Mouse (Mus musculus) forebrain, embryonic 15.5 days (tissue): Measurements from ENCODE around the gene Smim4. TPM values are rescaled to one million over a fixed set of nuclear protein-coding genes. Genes with fewer than 3 reads are reported as not detected.

ENCODE experiments used
- ATAC-seq: fragments of 200-750 bp; cut with Nextera tagmentation; replicated peaks from 2 replicates; pipeline ENCODE4 v1.8.0; 2017; ENCODE audit warnings: mild to moderate bottlenecking, moderate TSS enrichment, moderate library complexity
- H3K27ac ChIP-seq: fragments of 300-500 bp; sonication (generic); replicated peaks from 2 replicates; pipeline ENCODE4 v1.5.1; 2015; ENCODE audit warnings: mild to moderate bottlenecking, inconsistent platforms
- H3K27me3 ChIP-seq: fragments of 300-500 bp; sonication (generic); 2 replicates; pipeline ENCODE4 v1.6.1; 2015; ENCODE audit warnings: inconsistent platforms
- H3K36me3 ChIP-seq: fragments of 300-500 bp; sonication (generic); 2 replicates; pipeline ENCODE4 v1.6.1; 2015; ENCODE audit warnings: mild to moderate bottlenecking, inconsistent platforms
- H3K4me1 ChIP-seq: fragments of 300-500 bp; sonication (generic); 2 replicates; pipeline ENCODE4 v1.6.1; 2015; ENCODE audit warnings: inconsistent platforms
- H3K4me2 ChIP-seq: fragments of 300-500 bp; sonication (generic); replicated peaks from 2 replicates; pipeline ENCODE4 v1.6.1; 2015; ENCODE audit warnings: mild to moderate bottlenecking, inconsistent platforms
- H3K4me3 ChIP-seq: fragments of 300-500 bp; sonication (generic); 2 replicates; pipeline ENCODE4 v1.5.1; 2015; ENCODE audit warnings: mild to moderate bottlenecking, inconsistent platforms
- H3K9ac ChIP-seq: fragments of 300-500 bp; sonication (generic); replicated peaks from 2 replicates; pipeline ENCODE4 v1.6.1; 2015; ENCODE audit warnings: mild to moderate bottlenecking, inconsistent platforms
- H3K9me3 ChIP-seq: fragments of 300-500 bp; sonication (generic); 2 replicates; pipeline ENCODE4 v1.6.1; 2016; ENCODE audit warnings: inconsistent platforms
- WGBS: fragments of 180-500 bp; shearing (Covaris S2); methylation state at CpG from one replicate; pipeline ENCODE4 v1.1.7; 2015; ENCODE audit warnings: mixed read lengths; 5-methylcytosine and 5-hydroxymethylcytosine counted together
- polyA plus RNA-seq: library from polyadenylated mRNA; unstranded; fragments of >200 nt; fragmentation: Nextera tagmentation; extraction: Ambion mirVana; gene quantifications from 2 replicates; pipeline ENCODE4 v1.2.1, GENCODE M21; 2015

Smim4 gene
- 66.1 and 74.5 TPM in 2 replicates for polyA plus RNA-seq

DNA sequence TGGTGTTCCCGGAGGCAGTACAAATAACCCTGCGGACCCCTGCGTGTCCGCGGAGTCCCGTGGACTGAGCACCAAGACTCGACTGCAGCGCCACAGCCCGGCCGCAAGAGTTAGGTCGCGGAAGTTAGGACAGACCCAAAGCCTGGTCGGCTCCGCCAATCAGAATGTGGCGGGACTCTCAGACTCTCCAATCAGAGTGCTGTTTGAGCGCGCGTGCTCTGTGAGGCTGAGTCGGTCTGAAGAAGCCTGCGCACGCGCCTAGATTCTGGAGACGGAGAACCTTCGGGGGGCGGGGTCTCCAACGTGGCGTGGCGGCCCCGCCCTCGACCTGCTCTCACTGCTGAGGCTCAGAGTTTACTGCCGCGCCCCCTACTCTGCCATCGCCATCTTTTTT is at the start of gene Smim4:
Smim4 (minus strand) TSS at position 131 of the 394 bp plus-strand sequence.
- Histone ChIP-seq H3K36me3 (peaks cover under 1% of the 10 kb centered on the region; the same call in 1 of the 2 replicates), H3K27ac (peak within 1 kb of the TSS; percentile 89), H3K4me2 (peak within 1 kb of the TSS; percentile 87), H3K27me3 (no peaks in the 10 kb centered on the region), H3K9me3 (no peaks in the 10 kb centered on the region), H3K4me1 (peaks cover 67% of the 10 kb centered on the region), H3K4me3 (peak within 1 kb of the TSS; percentile 90), H3K9ac (peak within 1 kb of the TSS; percentile 74)
- under 1% methylated on average over 33 of the region's 33 CpGs for WGBS
- peak; percentile 96 for ATAC-seq

DNA sequence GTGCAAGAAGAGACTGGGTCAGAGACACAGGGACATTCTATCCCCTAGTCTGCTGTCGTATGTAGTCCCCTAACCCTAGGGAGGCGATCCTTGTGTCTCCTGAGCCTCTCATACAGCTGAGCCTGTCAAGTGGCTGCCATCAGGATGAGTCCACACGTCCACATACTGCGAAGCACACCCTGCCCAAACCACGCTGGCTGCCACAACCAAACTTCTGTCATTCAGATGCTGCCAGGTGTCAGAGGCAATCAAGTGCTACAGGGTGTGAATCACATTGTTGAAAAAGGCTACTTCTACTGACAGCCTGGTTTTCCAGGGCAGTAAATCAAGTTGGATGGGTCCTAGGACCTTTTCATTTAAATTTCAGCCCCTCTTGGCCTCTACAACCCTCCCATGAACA is 49.0 kb upstream of the Smim4 start:
- 91% methylated on average over 5 of the region's 5 CpGs for WGBS
- Histone ChIP-seq H3K4me2 (no peak overlapping the region), H3K4me3 (no peak overlapping the region), H3K27ac (no peak overlapping the region), H3K36me3 (peaks cover 94% of the 10 kb centered on the region), H3K27me3 (no peaks in the 10 kb centered on the region), H3K9me3 (no peaks in the 10 kb centered on the region), H3K9ac (no peak overlapping the region), H3K4me1 (no peaks in the 10 kb centered on the region)
- no peak for ATAC-seq

DNA sequence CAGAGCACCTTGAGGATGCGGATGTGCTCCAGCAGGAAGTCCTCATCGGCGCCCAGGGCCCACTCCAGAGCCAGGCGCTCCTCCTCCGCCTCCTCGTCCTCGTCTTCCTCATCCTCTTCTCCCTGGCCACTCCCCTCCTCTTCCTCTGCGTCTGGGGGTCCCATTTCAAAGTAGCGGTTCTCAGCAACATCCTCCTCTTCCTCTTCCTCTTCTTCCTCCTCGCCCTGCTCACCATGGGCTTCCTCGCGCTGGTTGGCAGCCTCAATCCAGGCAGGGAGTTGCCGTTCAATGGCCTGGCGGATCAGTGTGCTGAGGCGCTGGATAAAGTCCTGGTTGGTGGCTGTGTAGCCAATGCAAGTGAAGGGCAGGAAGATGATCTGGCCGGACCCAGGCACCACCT is 48.5 kb upstream of the Smim4 start:
- no peaks in the 10 kb centered on the region for H3K27me3 ChIP-seq
- no peak overlapping the region for H3K27ac ChIP-seq
- H3K4me2 ChIP-seq: no peak overlapping the region
- H3K4me1 ChIP-seq: no peaks in the 10 kb centered on the region
- ATAC-seq: no peak
- no peak overlapping the region for H3K4me3 ChIP-seq
- no peak overlapping the region for H3K9ac ChIP-seq
- H3K36me3 ChIP-seq: peaks cover 94% of the 10 kb centered on the region
- 91% methylated on average over 16 of the region's 16 CpGs for WGBS
- H3K9me3 ChIP-seq: no peaks in the 10 kb centered on the region

DNA sequence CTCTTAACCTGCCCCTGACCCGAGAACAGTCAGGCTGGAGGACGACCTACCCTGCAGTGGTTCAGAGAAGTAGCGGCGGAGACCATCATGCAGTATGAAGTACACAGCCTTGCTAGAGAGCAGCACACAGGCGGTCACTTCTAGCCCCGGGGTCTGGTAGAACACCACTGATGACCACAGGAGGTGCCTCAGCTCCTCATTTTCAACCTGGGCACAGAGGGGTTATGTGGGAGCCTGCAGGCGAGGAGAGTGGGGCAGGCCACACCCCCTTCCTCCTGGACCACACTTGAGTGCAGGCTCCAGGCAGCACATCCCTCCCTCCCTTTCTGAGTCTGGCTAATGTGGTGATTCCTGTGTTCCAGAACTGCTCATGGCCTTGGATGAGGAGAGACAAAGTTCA is 44.8 kb upstream of the Smim4 start:
- Histone ChIP-seq H3K4me3 (no peak overlapping the region), H3K9ac (no peak overlapping the region), H3K27me3 (no peaks in the 10 kb centered on the region), H3K4me1 (no peaks in the 10 kb centered on the region), H3K27ac (no peak overlapping the region), H3K9me3 (no peaks in the 10 kb centered on the region), H3K36me3 (peaks cover 80% of the 10 kb centered on the region), H3K4me2 (no peak overlapping the region)
- 90% methylated on average over 7 of the region's 7 CpGs for WGBS
- ATAC-seq: no peak

DNA sequence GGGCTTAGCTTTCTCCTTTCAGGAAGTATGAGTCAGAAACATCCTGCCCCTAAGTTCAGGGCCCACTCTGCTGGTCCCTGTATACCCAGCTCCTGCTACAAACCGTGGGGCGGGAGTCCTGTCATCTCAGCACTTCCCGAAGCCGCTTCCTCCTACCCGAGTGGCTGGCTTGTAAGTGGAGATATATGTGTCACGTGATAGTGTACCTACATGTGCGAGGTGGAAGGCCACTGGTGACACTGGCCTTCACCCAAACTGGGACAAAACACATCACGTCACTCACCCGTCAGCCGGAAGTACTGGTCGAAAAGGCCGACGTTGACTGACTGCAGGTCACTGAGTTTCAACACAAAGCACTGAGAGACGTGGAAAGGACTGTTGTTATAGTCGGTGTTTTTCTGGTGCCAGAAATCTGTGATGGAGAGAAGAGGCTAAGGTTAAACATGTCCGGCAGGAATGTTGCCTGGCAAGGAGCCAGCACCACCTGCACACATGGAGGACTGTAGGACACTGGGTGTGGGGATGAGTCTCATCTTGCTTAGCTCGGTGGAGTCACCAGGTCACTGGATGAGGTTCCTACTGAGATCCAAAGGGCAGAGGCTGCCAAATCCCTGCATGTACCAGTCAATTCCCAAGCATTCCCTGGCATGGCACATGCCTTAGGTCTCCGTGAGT is 44.2 kb upstream of the Smim4 start:
- peaks cover 77% of the 10 kb centered on the region for H3K36me3 ChIP-seq
- no peak overlapping the region for H3K27ac ChIP-seq
- H3K9me3 ChIP-seq: no peaks in the 10 kb centered on the region
- no peak overlapping the region for H3K9ac ChIP-seq
- no peak overlapping the region for H3K4me2 ChIP-seq
- no peaks in the 10 kb centered on the region for H3K4me1 ChIP-seq
- 89% methylated on average over 18 of the region's 18 CpGs for WGBS
- H3K4me3 ChIP-seq: no peak overlapping the region
- no peaks in the 10 kb centered on the region for H3K27me3 ChIP-seq
- ATAC-seq: no peak

DNA sequence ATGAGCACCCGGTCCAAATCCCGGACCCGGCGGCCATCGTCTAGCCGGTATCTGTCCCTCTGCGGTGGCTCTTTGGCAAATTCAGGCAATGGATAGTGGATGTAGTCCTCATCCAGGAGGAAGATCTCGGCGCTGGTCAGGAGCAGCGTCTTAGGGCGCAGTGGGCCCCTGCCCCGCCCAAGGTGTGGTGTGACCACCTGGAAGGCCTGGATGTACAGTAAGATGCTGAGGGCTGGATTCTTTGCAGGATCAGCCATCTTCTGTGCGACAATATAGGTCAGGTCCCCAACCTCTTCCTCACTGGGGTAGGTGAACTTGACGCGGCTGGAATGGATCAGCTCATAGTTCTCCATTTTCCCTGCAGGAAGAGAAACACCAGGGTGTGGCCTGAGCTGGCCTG is 43.1 kb upstream of the Smim4 start:
- no peak for ATAC-seq
- Histone ChIP-seq H3K9me3 (no peaks in the 10 kb centered on the region), H3K9ac (no peak overlapping the region), H3K27me3 (no peaks in the 10 kb centered on the region), H3K4me2 (no peak overlapping the region), H3K4me1 (peaks cover 4% of the 10 kb centered on the region; the same call in 1 of the 2 replicates), H3K27ac (no peak overlapping the region), H3K36me3 (peaks cover 66% of the 10 kb centered on the region), H3K4me3 (no peak overlapping the region)
- WGBS: 96% methylated on average over 15 of the region's 15 CpGs

DNA sequence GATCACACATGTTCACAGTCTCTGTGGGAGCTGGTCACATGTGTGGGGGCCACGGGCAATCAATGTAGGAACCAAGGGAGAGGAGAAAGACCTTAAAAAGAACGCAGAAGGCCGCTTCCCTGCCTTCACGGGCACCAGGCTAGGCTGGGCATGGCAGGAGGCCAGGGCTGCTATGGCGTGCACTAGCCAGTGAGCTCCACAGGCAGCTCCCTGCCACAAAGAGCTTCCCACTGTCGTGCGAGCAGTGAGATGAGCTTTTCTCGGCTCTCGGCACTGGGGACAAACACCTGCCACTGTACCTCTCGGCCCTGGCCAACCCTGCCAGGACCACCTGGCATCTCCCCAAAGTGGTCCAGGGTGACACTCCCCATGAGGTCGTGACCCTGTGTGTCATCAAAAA is 42.6 kb upstream of the Smim4 start:
- no peaks in the 10 kb centered on the region for H3K27me3 ChIP-seq
- H3K27ac ChIP-seq: 0 out of 2 replicates have a peak overlapping the region, but pooled peaks have one; percentile 8
- peaks cover 61% of the 10 kb centered on the region for H3K36me3 ChIP-seq
- peaks cover 8% of the 10 kb centered on the region; the same call in 1 of the 2 replicates for H3K4me1 ChIP-seq
- WGBS: 71% methylated on average over 11 of the region's 11 CpGs
- no peak overlapping the region for H3K9ac ChIP-seq
- no peaks in the 10 kb centered on the region for H3K9me3 ChIP-seq
- ATAC-seq: no peak
- no peak overlapping the region for H3K4me3 ChIP-seq
- H3K4me2 ChIP-seq: no peak overlapping the region

DNA sequence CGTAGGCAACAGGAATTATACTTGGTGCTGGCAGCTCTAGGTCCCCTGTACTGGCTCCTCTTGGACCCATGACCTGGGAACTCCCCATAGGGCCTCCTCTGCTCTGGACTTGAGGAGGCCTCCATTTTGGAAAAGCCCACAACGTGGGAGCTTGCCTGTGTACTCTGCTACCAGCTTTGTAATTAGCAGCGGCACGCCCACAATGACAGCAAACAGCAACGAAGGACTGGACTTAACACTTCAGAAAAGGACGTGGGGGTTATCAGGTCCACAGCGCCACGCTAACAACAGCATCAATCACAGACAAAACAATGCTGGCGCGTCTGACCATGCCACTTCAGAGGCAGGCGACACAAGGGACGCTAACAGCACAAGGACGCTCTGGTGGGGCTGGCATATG is 42.2 kb upstream of the Smim4 start:
- 0 out of 2 replicates have a peak overlapping the region, but pooled peaks have one; percentile 8 for H3K27ac ChIP-seq

DNA sequence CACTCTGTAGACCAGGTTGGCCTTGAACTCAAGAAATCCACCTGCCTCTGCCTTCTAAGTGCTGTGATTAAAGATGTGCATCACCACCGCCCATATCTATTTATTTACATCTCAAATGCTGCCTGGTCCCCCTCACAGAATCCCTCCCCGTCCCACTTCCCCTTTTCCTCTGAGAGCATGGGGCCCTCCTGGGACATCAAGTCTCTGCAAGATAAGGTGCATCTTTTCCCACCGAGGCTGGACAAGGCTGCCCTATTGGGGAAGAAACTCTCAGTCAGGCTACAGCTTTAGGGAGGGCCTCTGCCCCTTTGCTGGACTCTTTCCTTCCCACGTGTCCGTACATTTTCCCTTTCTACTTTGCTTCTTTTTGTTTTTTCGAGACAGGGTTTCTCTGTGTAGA is 40.8 kb upstream of the Smim4 start:
- H3K4me3 ChIP-seq: no peak overlapping the region

More for the DNA sequence above, 42.2 kb upstream of the Smim4 start:
- H3K9ac ChIP-seq: no peak overlapping the region
- H3K4me1 ChIP-seq: peaks cover 10% of the 10 kb centered on the region; the same call in 1 of the 2 replicates
- H3K4me2 ChIP-seq: no peak overlapping the region
- H3K9me3 ChIP-seq: no peaks in the 10 kb centered on the region
- 81% methylated on average over 13 of the region's 13 CpGs for WGBS
- H3K4me3 ChIP-seq: no peak overlapping the region
- peaks cover 57% of the 10 kb centered on the region for H3K36me3 ChIP-seq
- no peak for ATAC-seq
- H3K27me3 ChIP-seq: no peaks in the 10 kb centered on the region

DNA sequence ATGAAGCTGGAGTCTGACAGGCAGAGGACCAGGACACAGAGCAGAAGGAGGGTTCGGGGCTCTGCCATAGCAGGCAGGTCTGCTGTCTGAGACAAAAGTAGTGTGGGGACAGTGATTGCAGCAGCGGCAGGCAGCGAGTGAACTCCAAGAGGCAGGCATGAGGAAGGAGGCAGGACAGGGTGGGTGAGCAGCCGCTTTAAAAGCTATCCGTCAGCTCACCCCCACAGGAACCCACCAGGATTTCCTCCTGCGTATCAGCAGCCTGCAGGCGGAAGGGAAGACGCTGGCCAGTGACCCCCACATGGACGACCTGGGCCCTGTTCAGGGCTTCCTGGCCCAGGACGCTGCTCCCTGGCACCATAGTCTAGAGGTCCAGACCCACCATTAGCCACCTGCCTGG is 39.7 kb upstream of the Smim4 start, which contains the start of gene Stab1:
Stab1 (minus strand) TSS at position 217 of the 400 bp plus-strand sequence.
- peaks cover 13% of the 10 kb centered on the region; the same call in 1 of the 2 replicates for H3K4me1 ChIP-seq
- no peak within 1 kb of the TSS for H3K4me3 ChIP-seq
- no peak for ATAC-seq
- no peak within 1 kb of the TSS for H3K9ac ChIP-seq
- H3K27me3 ChIP-seq: no peaks in the 10 kb centered on the region
- WGBS: 60% methylated on average over 10 of the region's 10 CpGs
- H3K36me3 ChIP-seq: peaks cover 33% of the 10 kb centered on the region
- H3K9me3 ChIP-seq: no peaks in the 10 kb centered on the region
- no peak within 1 kb of the TSS for H3K4me2 ChIP-seq
- H3K27ac ChIP-seq: 0 out of 2 replicates have a peak within 1 kb of the TSS, but pooled peaks have one; percentile 22

More for the DNA sequence above, 40.8 kb upstream of the Smim4 start:
- Histone ChIP-seq H3K27ac (peak overlapping the region; percentile 17; the same call in 1 of the 2 replicates), H3K4me1 (peaks cover 13% of the 10 kb centered on the region; the same call in 1 of the 2 replicates), H3K27me3 (no peaks in the 10 kb centered on the region), H3K9me3 (no peaks in the 10 kb centered on the region), H3K9ac (no peak overlapping the region), H3K36me3 (peaks cover 42% of the 10 kb centered on the region), H3K4me2 (no peak overlapping the region)
- 85% methylated on average over 6 of the region's 6 CpGs for WGBS
- ATAC-seq: no peak

DNA sequence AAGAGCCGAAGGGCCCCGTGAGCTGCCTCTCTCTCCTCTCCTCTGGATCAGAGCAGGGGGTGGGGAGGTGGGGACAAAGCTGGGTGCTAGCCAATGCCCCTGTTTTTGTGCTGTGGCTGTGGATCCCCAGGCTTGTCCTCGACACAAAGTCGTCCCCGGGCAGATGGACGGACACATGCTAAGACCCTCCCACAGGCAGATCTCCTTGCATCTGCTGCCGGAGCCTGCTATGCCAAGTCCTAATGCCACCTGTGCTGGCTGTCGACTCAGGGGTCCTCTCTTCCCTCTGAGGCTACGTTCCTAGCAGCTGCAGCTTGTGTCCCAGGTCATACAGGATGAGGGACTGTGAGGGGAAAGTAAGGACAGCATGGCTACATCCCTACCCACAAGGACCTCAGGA is 38.1 kb upstream of the Smim4 start:
- Histone ChIP-seq H3K36me3 (peaks cover 17% of the 10 kb centered on the region), H3K9me3 (no peaks in the 10 kb centered on the region), H3K27me3 (no peaks in the 10 kb centered on the region), H3K4me2 (no peak overlapping the region), H3K9ac (no peak overlapping the region), H3K4me1 (peaks cover 13% of the 10 kb centered on the region; the same call in 1 of the 2 replicates), H3K4me3 (no peak overlapping the region), H3K27ac (no peak overlapping the region)
- WGBS: 48% methylated on average over 9 of the region's 9 CpGs
- ATAC-seq: no peak

DNA sequence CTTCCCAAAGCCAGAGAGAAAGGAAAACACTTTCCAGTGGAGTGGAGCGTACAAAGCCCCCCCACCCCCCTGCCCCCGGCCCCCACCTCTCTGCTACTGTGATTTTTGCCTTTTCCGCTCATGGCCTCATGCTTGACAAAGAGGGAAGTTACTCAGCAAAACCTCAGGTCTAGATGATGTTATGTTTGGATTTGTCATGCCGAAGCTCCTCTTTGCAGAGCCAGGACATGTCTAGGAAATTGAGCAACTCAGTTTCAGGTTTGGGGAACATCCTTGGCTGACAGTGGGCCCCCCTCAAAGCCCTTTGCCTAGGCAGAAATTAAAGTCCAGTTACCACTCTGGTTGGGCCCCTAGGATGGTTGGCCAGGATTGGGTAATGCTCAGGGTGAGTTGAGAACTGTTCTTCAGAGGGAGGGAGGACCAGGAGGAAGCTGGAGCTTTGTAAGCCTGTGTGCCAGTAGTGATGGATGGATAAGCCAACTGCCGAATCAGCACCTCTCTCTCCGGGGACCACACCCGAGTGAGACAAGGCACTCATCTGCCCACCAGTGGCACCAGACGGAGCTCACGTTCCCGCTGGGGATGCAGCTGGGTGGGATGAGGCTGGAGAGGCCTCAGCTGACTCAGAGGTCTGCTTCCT is 37.4 kb upstream of the Smim4 start:
- Histone ChIP-seq H3K4me2 (no peak overlapping the region), H3K4me3 (no peak overlapping the region), H3K4me1 (peaks cover 13% of the 10 kb centered on the region; the same call in 1 of the 2 replicates), H3K36me3 (peaks cover 9% of the 10 kb centered on the region), H3K9me3 (no peaks in the 10 kb centered on the region), H3K27me3 (no peaks in the 10 kb centered on the region), H3K9ac (no peak overlapping the region), H3K27ac (no peak overlapping the region)
- WGBS: 63% methylated on average over 10 of the region's 10 CpGs
- no peak for ATAC-seq
